Mouse (Mus musculus) sigmoid colon, adult 10 weeks (tissue): Measurements from ENCODE around the gene Cxcl12. TPM values are rescaled to one million over a fixed set of nuclear protein-coding genes. Genes with fewer than 3 reads are reported as not detected.

Experiments used
- polyA plus RNA-seq: library from polyadenylated mRNA; stranded (reverse); fragments of 350-450 nt; fragmentation: Illumina TruSeq; extraction: RNeasy Lipid Tissue Mini Kit (QIAGEN cat#74804); gene quantifications from one replicate; pipeline ENCODE4 v1.2.3, GENCODE M21; 2014; ENCODE audit warnings: low read depth, low replicate concordance

Cxcl12 gene
- polyA plus RNA-seq, result 179 TPM

GRCm38 (mm10) chr6:117168321-117169011, at the start of gene Cxcl12:
Gene Cxcl12 (plus strand): TSS chr6:117168535.

